Mouse (Mus musculus) liver, postnatal 0 days (tissue): Measurements from ENCODE around the gene Pdia6. TPM values are rescaled to one million over a fixed set of nuclear protein-coding genes. Genes with fewer than 3 reads are reported as not detected.

Source experiments
- ATAC-seq: fragments of 200-750 bp; cut with Nextera tagmentation; 2 replicates; pipeline ENCODE4 v1.8.0; 2017; ENCODE audit warnings: mild to moderate bottlenecking, moderate library complexity
- DNase-seq: peaks from one replicate; pipeline ENCODE4 v3.0.0-alpha.2; 2016
- H3K27ac ChIP-seq: fragments of 300-500 bp; sonication (generic); 2 replicates; pipeline ENCODE4 v1.5.1; 2014; ENCODE audit warnings: antibody characterized with exemption, moderate library complexity, mild to moderate bottlenecking, low read depth
- H3K27me3 ChIP-seq: fragments of 300-500 bp; sonication (generic); 2 replicates; pipeline ENCODE4 v1.6.1; 2014; ENCODE audit warnings: low read length, control low read depth, mixed read lengths; ENCODE audit not compliant: insufficient read depth
- H3K36me3 ChIP-seq: fragments of 300-500 bp; sonication (generic); replicated peaks from 2 replicates; pipeline ENCODE4 v1.6.1; 2014; ENCODE audit warnings: mild to moderate bottlenecking, control low read depth, low read length, moderate library complexity, mixed read lengths; ENCODE audit not compliant: insufficient read depth
- H3K4me1 ChIP-seq: fragments of 300-500 bp; sonication (generic); 2 replicates; pipeline ENCODE4 v1.6.1; 2014; ENCODE audit warnings: antibody characterized with exemption, mild to moderate bottlenecking, control low read depth; ENCODE audit not compliant: insufficient read depth
- H3K4me2 ChIP-seq: fragments of 300-500 bp; sonication (generic); 2 replicates; pipeline ENCODE4 v1.6.1; 2014; ENCODE audit warnings: low read depth, mild to moderate bottlenecking, low read length, moderate library complexity, mixed read lengths
- H3K4me3 ChIP-seq: fragments of 300-500 bp; sonication (generic); 2 replicates; pipeline ENCODE4 v1.5.1; 2014; ENCODE audit warnings: low read depth, low read length
- H3K9ac ChIP-seq: fragments of 300-500 bp; sonication (generic); replicated peaks from 2 replicates; pipeline ENCODE4 v1.6.1; 2014; ENCODE audit warnings: mild to moderate bottlenecking, moderate library complexity
- H3K9me3 ChIP-seq: fragments of 300-500 bp; sonication (generic); 2 replicates; pipeline ENCODE4 v1.6.1; 2016; ENCODE audit warnings: mild to moderate bottlenecking, control low read depth, low read length, mixed read lengths
- CTCF ChIP-seq: sonication (generic); IDR thresholded peaks from 2 replicates; pipeline ENCODE4 v1.5.1; 2016; ENCODE audit warnings: antibody characterized with exemption, low read depth
- EP300 ChIP-seq: IDR thresholded peaks from 2 replicates; pipeline ENCODE4 v1.6.1; 2016; ENCODE audit warnings: antibody characterized with exemption, low read depth, mild to moderate bottlenecking
- WGBS: fragments of 180-500 bp; shearing (Covaris S2); extraction: QIAGEN DNeasy Blood & Tissue Kit; methylation state at CpG from one replicate; pipeline ENCODE4 v1.1.7; 2014; ENCODE audit not compliant: insufficient replicate concordance; 5-methylcytosine and 5-hydroxymethylcytosine counted together
- polyA plus RNA-seq: library from polyadenylated mRNA; unstranded; fragments of >200 nt; fragmentation: Nextera tagmentation; extraction: Ambion mirVana; gene quantifications from 2 replicates; pipeline ENCODE4 v1.2.1, GENCODE M21; 2015

Gene Pdia6
- polyA plus RNA-seq, 1 experiment from 2014 or later: 133 TPM

GRCm38 (mm10) chr12:17225012-17225411, 41.3 kb upstream of the Pdia6 start:
- DNase-seq: no peak

GRCm38 (mm10) chr12:17227903-17228302, 38.4 kb upstream of the Pdia6 start:
- ATAC-seq (no peak), DNase-seq (no peak)
- TF ChIP-seq CTCF: no peak
- TF ChIP-seq EP300: no peak
- no peaks in the 10 kb centered on the region for H3K4me1 ChIP-seq
- H3K4me2 ChIP-seq: no peak overlapping the region
- no peak overlapping the region for H3K9ac ChIP-seq
- 75% methylated on average over 4 of the region's 4 CpGs for WGBS
- no peaks in the 10 kb centered on the region for H3K27me3 ChIP-seq
- H3K27ac ChIP-seq: no peak overlapping the region
- no peaks in the 10 kb centered on the region for H3K9me3 ChIP-seq
- no peaks in the 10 kb centered on the region for H3K36me3 ChIP-seq
- no peak overlapping the region for H3K4me3 ChIP-seq

More at GRCm38 (mm10) chr12:17225012-17225411, 41.3 kb upstream of the Pdia6 start:
- 70% methylated on average over 5 of the region's 5 CpGs for WGBS
- H3K9ac ChIP-seq: no peak overlapping the region
- H3K4me2 ChIP-seq: no peak overlapping the region
- TF ChIP-seq CTCF: no peak
- no peaks in the 10 kb centered on the region for H3K27me3 ChIP-seq
- no peaks in the 10 kb centered on the region for H3K9me3 ChIP-seq
- no peaks in the 10 kb centered on the region for H3K4me1 ChIP-seq
- no peak overlapping the region for H3K4me3 ChIP-seq
- no peak overlapping the region for H3K27ac ChIP-seq
- no peak for ATAC-seq
- H3K36me3 ChIP-seq: no peaks in the 10 kb centered on the region

GRCm38 (mm10) chr12:17230581-17230980, 35.8 kb upstream of the Pdia6 start:
- Histone ChIP-seq H3K36me3 (no peaks in the 10 kb centered on the region), H3K4me3 (no peak overlapping the region), H3K4me2 (no peak overlapping the region), H3K9me3 (no peaks in the 10 kb centered on the region), H3K9ac (no peak overlapping the region), H3K27ac (no peak overlapping the region), H3K4me1 (no peaks in the 10 kb centered on the region), H3K27me3 (no peaks in the 10 kb centered on the region)
- ATAC-seq: no peak
- 59% methylated on average over 5 of the region's 5 CpGs for WGBS
- TF ChIP-seq EP300: no peak
- no peak for TF ChIP-seq CTCF
- no peak for DNase-seq

- no peak for DNase-seq
- TF ChIP-seq CTCF (no peak), EP300 (no peak)
- H3K4me3 ChIP-seq: no peak overlapping the region
- H3K9ac ChIP-seq: no peak overlapping the region
- H3K36me3 ChIP-seq: no peaks in the 10 kb centered on the region
- 90% methylated on average over 14 of the region's 14 CpGs for WGBS
- no peaks in the 10 kb centered on the region for H3K9me3 ChIP-seq
- no peak overlapping the region for H3K27ac ChIP-seq
- H3K4me1 ChIP-seq: no peaks in the 10 kb centered on the region
- no peak for ATAC-seq
- no peaks in the 10 kb centered on the region for H3K27me3 ChIP-seq
- no peak overlapping the region for H3K4me2 ChIP-seq
Observed at GRCm38 (mm10) chr12:17231513-17231912, 34.8 kb upstream of the Pdia6 start.

- Histone ChIP-seq H3K9me3 (no peaks in the 10 kb centered on the region), H3K4me1 (no peaks in the 10 kb centered on the region), H3K9ac (no peak overlapping the region), H3K4me2 (no peak overlapping the region), H3K27me3 (no peaks in the 10 kb centered on the region), H3K36me3 (no peaks in the 10 kb centered on the region), H3K27ac (no peak overlapping the region), H3K4me3 (no peak overlapping the region)
- ATAC-seq (no peak), DNase-seq (no peak)
- TF ChIP-seq EP300: no peak
- WGBS: 54% methylated on average over 11 of the region's 11 CpGs
Observed at GRCm38 (mm10) chr12:17235535-17236313, 30.6 kb upstream of the Pdia6 start.

- H3K9me3 ChIP-seq: no peaks in the 10 kb centered on the region
- H3K4me2 ChIP-seq: no peak overlapping the region
- no peaks in the 10 kb centered on the region for H3K4me1 ChIP-seq
- no peak for ATAC-seq
- H3K27ac ChIP-seq: no peak overlapping the region
- 45% methylated on average over 12 of the region's 12 CpGs for WGBS
- no peak overlapping the region for H3K4me3 ChIP-seq
- DNase-seq: no peak
- no peak overlapping the region for H3K9ac ChIP-seq
- TF ChIP-seq CTCF: no peak
- TF ChIP-seq EP300: no peak
- H3K36me3 ChIP-seq: no peaks in the 10 kb centered on the region
- no peaks in the 10 kb centered on the region for H3K27me3 ChIP-seq
Observed at GRCm38 (mm10) chr12:17238588-17239427, 27.5 kb upstream of the Pdia6 start.

- no peak overlapping the region for H3K4me3 ChIP-seq
- no peaks in the 10 kb centered on the region for H3K27me3 ChIP-seq
- no peaks in the 10 kb centered on the region for H3K4me1 ChIP-seq
- H3K4me2 ChIP-seq: no peak overlapping the region
- H3K27ac ChIP-seq: no peak overlapping the region
- no peaks in the 10 kb centered on the region for H3K36me3 ChIP-seq
- H3K9ac ChIP-seq: no peak overlapping the region
- no peaks in the 10 kb centered on the region for H3K9me3 ChIP-seq
- ATAC-seq: no peak
- no peak for TF ChIP-seq EP300
- DNase-seq: no peak
Observed at GRCm38 (mm10) chr12:17239428-17239688, 27.0 kb upstream of the Pdia6 start.
